Mouse (Mus musculus) gastrocnemius, postnatal 14 days (tissue): ENCODE data around the gene Srsf1. TPM values are rescaled to one million over a fixed set of nuclear protein-coding genes. Genes with fewer than 3 reads are reported as not detected.
A peak's percentile ranks its signal among the peaks of the same experiment; 100 is the strongest.

Experiments used
- DNase-seq: peaks from one replicate; pipeline ENCODE4 v3.0.0; 2021; ENCODE audit warnings: mixed read lengths
- intact Hi-C: fragments of 180-260 bp; cut with DNase I; formaldehyde crosslinking; loops from one replicate; pipeline ENCODE4 v1.15.1; 2025; ENCODE audit warnings: low total_unique reads
- long read RNA-seq, 2 experiments: library from polyadenylated mRNA; stranded (forward); transcript quantifications; one replicate each; pipeline ENCODE4 v2.0.0; 2021
- total RNA-seq, 2 experiments: library from RNA; stranded (reverse); gene quantifications; 2 replicates each; pipeline ENCODE4 v1.2.3; 2021

The Srsf1 gene
- total RNA-seq = 10 to 100 TPM; 58.0 to 76.3 TPM
- long read RNA-seq, experiment 1, full-length matches to known transcripts = 12 of 22 reads
- long read RNA-seq, experiment 1, partial matches to known transcripts = 7 of 22 reads
- long read RNA-seq, experiment 1, other reads (novel, unspliced or antisense) = 3 of 22 reads
- long read RNA-seq, experiment 2, full-length matches to known transcripts = 10 of 15 reads
- long read RNA-seq, experiment 2, partial matches to known transcripts = 1 of 15 reads
- long read RNA-seq, experiment 2, other reads (novel, unspliced or antisense) = 4 of 15 reads

- peak; percentile 99 for DNase-seq
- intact Hi-C loops = loop anchor here (5.0 kb wide), 1 partner anchor 60 kb away; the partner anchor contains the start of gene Dynll2
Measured at GRCm38 (mm10) chr11:88046944-88047794, at the start of gene Srsf1. Gene Srsf1 (plus strand): TSS chr11:88047373.

- intact Hi-C loops = no loop called here
- DNase-seq = no peak
Measured at GRCm38 (mm10) chr11:87999751-88000150, 47.4 kb upstream of the Srsf1 start.

GRCm38 (mm10) chr11:88002738-88003137, 44.4 kb upstream of the Srsf1 start:
- DNase-seq = no peak

GRCm38 (mm10) chr11:88004123-88004522, 43.0 kb upstream of the Srsf1 start:
- no peak for DNase-seq
- intact Hi-C loops = no loop called here

More at GRCm38 (mm10) chr11:88002738-88003137, 44.4 kb upstream of the Srsf1 start:
- intact Hi-C loops = no loop called here

GRCm38 (mm10) chr11:88008641-88009040, 38.5 kb upstream of the Srsf1 start:
- intact Hi-C loops = no loop called here
- DNase-seq = no peak

- DNase-seq = no peak
Measured at GRCm38 (mm10) chr11:88009542-88010190, 37.5 kb upstream of the Srsf1 start.

GRCm38 (mm10) chr11:88011208-88011913, 35.8 kb upstream of the Srsf1 start:
- no peak for DNase-seq
- intact Hi-C loops = no loop called here

More at GRCm38 (mm10) chr11:88009542-88010190, 37.5 kb upstream of the Srsf1 start:
- intact Hi-C loops = no loop called here

- no peak for DNase-seq
- intact Hi-C loops = no loop called here
Measured at GRCm38 (mm10) chr11:88011914-88012419, 35.2 kb upstream of the Srsf1 start.

- intact Hi-C loops = no loop called here
- DNase-seq = no peak
Measured at GRCm38 (mm10) chr11:88012621-88013244, 34.4 kb upstream of the Srsf1 start.

- intact Hi-C loops = no loop called here
- no peak for DNase-seq
Measured at GRCm38 (mm10) chr11:88013632-88014031, 33.5 kb upstream of the Srsf1 start.

GRCm38 (mm10) chr11:88015161-88015560, 32.0 kb upstream of the Srsf1 start:
- intact Hi-C loops = no loop called here
- no peak for DNase-seq

GRCm38 (mm10) chr11:88015795-88016194, 31.4 kb upstream of the Srsf1 start:
- intact Hi-C loops = no loop called here
- no peak for DNase-seq

GRCm38 (mm10) chr11:88023933-88024332, 23.2 kb upstream of the Srsf1 start:
- DNase-seq = no peak
- intact Hi-C loops = no loop called here

- intact Hi-C loops = no loop called here
Measured at GRCm38 (mm10) chr11:88027391-88028035, 19.7 kb upstream of the Srsf1 start.

GRCm38 (mm10) chr11:88028193-88028684, 18.9 kb upstream of the Srsf1 start:
- DNase-seq = no peak
- intact Hi-C loops = no loop called here

More at GRCm38 (mm10) chr11:88027391-88028035, 19.7 kb upstream of the Srsf1 start:
- DNase-seq = no peak

GRCm38 (mm10) chr11:88030219-88030618, 17.0 kb upstream of the Srsf1 start:
- intact Hi-C loops = no loop called here
- no peak for DNase-seq

GRCm38 (mm10) chr11:88030836-88031235, 16.3 kb upstream of the Srsf1 start:
- intact Hi-C loops = no loop called here

GRCm38 (mm10) chr11:88031753-88032152, 15.4 kb upstream of the Srsf1 start:
- DNase-seq = no peak
- intact Hi-C loops = no loop called here

More at GRCm38 (mm10) chr11:88030836-88031235, 16.3 kb upstream of the Srsf1 start:
- DNase-seq = no peak
